Mouse (Mus musculus) hindbrain, postnatal 0 days (tissue): Measurements from ENCODE around the gene Sbf1. TPM values are rescaled to one million over a fixed set of nuclear protein-coding genes. Genes with fewer than 3 reads are reported as not detected.
A peak's percentile ranks its signal among the peaks of the same experiment; 100 is the strongest.

Experiments used
- ATAC-seq: fragments of 200-750 bp; cut with Nextera tagmentation; 2 replicates; pipeline ENCODE4 v1.8.0; 2017; ENCODE audit warnings: mild to moderate bottlenecking, moderate TSS enrichment, moderate library complexity
- DNase-seq: peaks from one replicate; pipeline ENCODE4 v3.0.0-alpha.2; 2015; ENCODE audit warnings: low spot score
- H3K27ac ChIP-seq: fragments of 300-500 bp; sonication (generic); 2 replicates; pipeline ENCODE4 v1.5.1; 2014; ENCODE audit warnings: mild to moderate bottlenecking
- H3K27me3 ChIP-seq: fragments of 300-500 bp; sonication (generic); 2 replicates; pipeline ENCODE4 v1.6.1; 2014; ENCODE audit warnings: low read length, mixed read lengths; ENCODE audit not compliant: insufficient read depth
- H3K36me3 ChIP-seq: fragments of 300-500 bp; sonication (generic); 2 replicates; pipeline ENCODE4 v1.6.1; 2014; ENCODE audit warnings: low read length, mixed read lengths; ENCODE audit not compliant: insufficient read depth
- H3K4me1 ChIP-seq: fragments of 300-500 bp; sonication (generic); 2 replicates; pipeline ENCODE4 v1.6.1; 2014; ENCODE audit warnings: antibody characterized with exemption, low read length, mixed read lengths; ENCODE audit not compliant: insufficient read depth
- H3K4me2 ChIP-seq: fragments of 300-500 bp; sonication (generic); 2 replicates; pipeline ENCODE4 v1.6.1; 2014; ENCODE audit warnings: low read depth, mild to moderate bottlenecking, low read length, moderate library complexity, mixed read lengths
- H3K4me3 ChIP-seq: fragments of 300-500 bp; sonication (generic); 2 replicates; pipeline ENCODE4 v1.5.1; 2014; ENCODE audit warnings: low read length
- H3K9ac ChIP-seq: fragments of 300-500 bp; sonication (generic); replicated peaks from 2 replicates; pipeline ENCODE4 v1.6.1; 2014; ENCODE audit warnings: mild to moderate bottlenecking, low read length, moderate library complexity, mixed read lengths
- H3K9me3 ChIP-seq: fragments of 300-500 bp; sonication (generic); 2 replicates; pipeline ENCODE4 v1.6.1; 2016; ENCODE audit warnings: low read length, mixed read lengths
- CTCF ChIP-seq: IDR thresholded peaks from 2 replicates; pipeline ENCODE4 v1.5.1; 2016; ENCODE audit warnings: antibody characterized with exemption, control low read depth, low read depth
- WGBS: fragments of 180-500 bp; shearing (Covaris S2); extraction: QIAGEN DNeasy Blood & Tissue Kit; methylation state at CpG from one replicate; pipeline ENCODE4 v1.1.7; 2014; 5-methylcytosine and 5-hydroxymethylcytosine counted together
- polyA plus RNA-seq: library from polyadenylated mRNA; unstranded; fragments of >200 nt; fragmentation: Nextera tagmentation; extraction: Ambion mirVana; gene quantifications from 2 replicates; pipeline ENCODE4 v1.2.1, GENCODE M21; 2015
- total RNA-seq: library from RNA; depleted of rRNA; stranded (reverse); fragments of >200 nt; gene quantifications from 2 replicates; pipeline ENCODE4 v1.2.3, GENCODE M21; 2014

The Sbf1 gene
- total and polyA plus RNA-seq, 2 experiments from 2014 or later = 69.5 to 324 TPM

GRCm38 (mm10) chr15:89296465-89296864, 18.6 kb downstream of the Sbf1 start:
- no peaks in the 10 kb centered on the region for H3K4me1 ChIP-seq
- ATAC-seq = no peak
- no peaks in the 10 kb centered on the region for H3K9me3 ChIP-seq
- no peak overlapping the region for H3K4me3 ChIP-seq
- H3K36me3 ChIP-seq = peaks cover 80% of the 10 kb centered on the region
- H3K27me3 ChIP-seq = no peaks in the 10 kb centered on the region
- H3K27ac ChIP-seq = no peak overlapping the region
- no peak overlapping the region for H3K9ac ChIP-seq
- H3K4me2 ChIP-seq = no peak overlapping the region
- no peak for TF ChIP-seq CTCF
- DNase-seq = peak; percentile 37
- WGBS = 62% methylated on average over 1 of the region's 1 CpGs

DNA sequence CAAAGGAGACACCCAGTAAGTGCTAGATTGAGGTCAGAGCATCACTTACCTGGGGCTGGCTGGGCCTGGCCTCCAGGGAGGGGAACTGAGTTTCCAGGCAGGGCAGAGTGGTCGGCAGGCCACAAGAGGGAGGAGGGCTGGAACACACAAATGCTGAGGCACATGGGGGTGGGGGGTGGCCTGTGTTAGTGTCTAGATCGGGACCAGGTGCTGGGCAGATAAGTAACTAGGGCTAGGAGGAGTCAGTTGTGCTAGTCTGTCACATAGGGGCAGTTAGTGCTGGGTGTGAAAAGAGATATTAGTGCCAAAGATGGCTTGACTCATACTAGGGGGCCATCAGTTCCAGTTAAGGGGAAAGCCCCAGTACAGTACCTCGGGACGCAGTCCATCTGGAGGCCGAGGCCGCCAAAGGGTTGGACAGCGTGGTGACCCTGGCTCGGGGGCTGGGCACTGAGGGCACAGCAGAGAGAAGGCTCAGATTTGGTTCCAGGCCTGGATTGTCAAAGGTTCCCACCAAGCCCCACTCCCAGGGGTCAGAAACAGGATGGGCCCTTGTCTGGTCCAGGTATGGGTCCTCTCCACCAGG, 19.4 kb downstream of the Sbf1 start:
- Histone ChIP-seq H3K4me1 (no peaks in the 10 kb centered on the region), H3K27me3 (no peaks in the 10 kb centered on the region), H3K36me3 (peaks cover 79% of the 10 kb centered on the region), H3K9me3 (no peaks in the 10 kb centered on the region), H3K9ac (no peak overlapping the region), H3K4me2 (no peak overlapping the region), H3K27ac (no peak overlapping the region), H3K4me3 (no peak overlapping the region)
- no peak for DNase-seq
- TF ChIP-seq CTCF = no peak
- no peak for ATAC-seq
- 90% methylated on average over 8 of the region's 8 CpGs for WGBS

GRCm38 (mm10) chr15:89293778-89294177, 21.3 kb downstream of the Sbf1 start:
- Histone ChIP-seq H3K4me1 (no peaks in the 10 kb centered on the region), H3K27ac (no peak overlapping the region), H3K9ac (no peak overlapping the region), H3K4me3 (no peak overlapping the region), H3K4me2 (no peak overlapping the region), H3K27me3 (no peaks in the 10 kb centered on the region), H3K36me3 (peaks cover 78% of the 10 kb centered on the region), H3K9me3 (no peaks in the 10 kb centered on the region)
- ATAC-seq (no peak; the same call in 1 of the 2 replicates), DNase-seq (no peak)
- 95% methylated on average over 10 of the region's 10 CpGs for WGBS
- no peak for TF ChIP-seq CTCF

DNA sequence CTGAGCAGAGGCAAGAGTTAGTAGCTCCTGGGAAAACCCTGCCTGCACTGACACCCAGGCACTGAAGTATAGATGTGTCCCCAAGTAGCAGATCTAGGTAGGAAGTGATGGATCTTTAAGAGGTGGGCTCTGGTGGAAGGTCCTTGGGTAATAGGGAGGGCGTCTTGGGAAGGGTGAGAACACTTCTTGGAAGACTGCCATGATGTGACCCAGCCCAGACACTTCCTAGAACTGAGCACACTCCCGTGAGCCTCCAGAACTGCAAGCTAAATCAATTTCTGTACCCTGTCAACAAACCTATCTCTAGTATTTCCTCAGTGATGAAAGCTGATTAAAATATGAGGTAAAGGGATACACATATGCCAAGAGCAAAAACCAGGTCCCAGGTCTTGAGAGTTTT, 22.3 kb downstream of the Sbf1 start:
- Histone ChIP-seq H3K9ac (no peak overlapping the region), H3K36me3 (peaks cover 82% of the 10 kb centered on the region), H3K9me3 (no peaks in the 10 kb centered on the region), H3K27me3 (no peaks in the 10 kb centered on the region), H3K4me3 (no peak overlapping the region), H3K4me2 (no peak overlapping the region), H3K27ac (no peak overlapping the region), H3K4me1 (no peaks in the 10 kb centered on the region)
- no peak for TF ChIP-seq CTCF
- no peak for DNase-seq
- 71% methylated on average over 2 of the region's 2 CpGs for WGBS
- no peak for ATAC-seq

- no peaks in the 10 kb centered on the region for H3K27me3 ChIP-seq
- peaks cover 83% of the 10 kb centered on the region for H3K36me3 ChIP-seq
- H3K9ac ChIP-seq = no peak overlapping the region
- no peak for ATAC-seq
- H3K4me2 ChIP-seq = no peak overlapping the region
- 90% methylated on average over 3 of the region's 3 CpGs for WGBS
- H3K27ac ChIP-seq = no peak overlapping the region
- TF ChIP-seq CTCF = no peak
- no peaks in the 10 kb centered on the region for H3K9me3 ChIP-seq
- H3K4me3 ChIP-seq = no peak overlapping the region
- DNase-seq = no peak
- H3K4me1 ChIP-seq = no peaks in the 10 kb centered on the region
Measured at GRCm38 (mm10) chr15:89291521-89291920, 23.6 kb downstream of the Sbf1 start.

- no peak overlapping the region for H3K27ac ChIP-seq
- H3K4me3 ChIP-seq = no peak overlapping the region
- DNase-seq (no peak), ATAC-seq (no peak)
- H3K9ac ChIP-seq = no peak overlapping the region
- H3K36me3 ChIP-seq = peaks cover 69% of the 10 kb centered on the region
- no peaks in the 10 kb centered on the region for H3K4me1 ChIP-seq
- no peaks in the 10 kb centered on the region for H3K27me3 ChIP-seq
- 95% methylated on average over 11 of the region's 11 CpGs for WGBS
- no peaks in the 10 kb centered on the region for H3K9me3 ChIP-seq
- H3K4me2 ChIP-seq = no peak overlapping the region
- no peak for TF ChIP-seq CTCF
Measured at GRCm38 (mm10) chr15:89289455-89289854, 25.7 kb downstream of the Sbf1 start.

GRCm38 (mm10) chr15:89288227-89288767, 26.8 kb downstream of the Sbf1 start:
- no peak for TF ChIP-seq CTCF
- H3K9ac ChIP-seq = no peak overlapping the region
- DNase-seq (no peak), ATAC-seq (peak; percentile 58)
- H3K4me3 ChIP-seq = no peak overlapping the region
- no peaks in the 10 kb centered on the region for H3K27me3 ChIP-seq
- peaks cover 58% of the 10 kb centered on the region for H3K36me3 ChIP-seq
- 87% methylated on average over 23 of the region's 23 CpGs for WGBS
- no peak overlapping the region for H3K27ac ChIP-seq
- H3K9me3 ChIP-seq = no peaks in the 10 kb centered on the region
- H3K4me1 ChIP-seq = no peaks in the 10 kb centered on the region
- no peak overlapping the region for H3K4me2 ChIP-seq
